Mouse (Mus musculus) G1E (cell line): ENCODE measurements around the gene Mecp2. TPM values are rescaled to one million over a fixed set of nuclear protein-coding genes. Genes with fewer than 3 reads are reported as not detected.
A peak's percentile ranks its signal among the peaks of the same experiment; 100 is the strongest.
"Not testable (repeated sequence)": the region's sequence is repeated elsewhere in the genome, so short reads cannot be mapped to it uniquely, and the experiment has no call there.

ENCODE experiments used
- ATAC-seq: 2 replicates; pipeline ENCODE4 v1.8.0; 2016; ENCODE audit warnings: mild to moderate bottlenecking; ENCODE audit not compliant: insufficient number of reproducible peaks, poor library complexity, low FRiP score, severe bottlenecking; ENCODE audit errors: extremely low read depth
- DNase-seq: peaks from one replicate; pipeline ENCODE4 v3.0.0; 2012; ENCODE audit warnings: low spot score
- H3K27me3 ChIP-seq: 2 replicates; pipeline ENCODE4 v1.6.1; 2012; ENCODE audit warnings: mild to moderate bottlenecking, low read length, inconsistent platforms; ENCODE audit not compliant: insufficient read depth
- H3K36me3 ChIP-seq: replicated peaks from 2 replicates; pipeline ENCODE3; 2012; ENCODE audit warnings: mild to moderate bottlenecking, inconsistent platforms
- H3K4me1 ChIP-seq: 2 replicates; pipeline ENCODE4 v1.6.1; 2012; ENCODE audit warnings: low read depth, low read length, inconsistent platforms, mixed read lengths; ENCODE audit not compliant: insufficient read depth
- H3K4me3 ChIP-seq: 2 replicates; pipeline ENCODE4 v1.5.1; 2012; ENCODE audit warnings: low read depth, mild to moderate bottlenecking, inconsistent platforms, low read length, moderate library complexity, mixed read lengths
- H3K9me3 ChIP-seq: replicated peaks from 2 replicates; pipeline ENCODE4 v1.6.1; 2012; ENCODE audit warnings: inconsistent platforms
- CTCF ChIP-seq: IDR thresholded peaks from 2 replicates; pipeline ENCODE4 v1.5.1; 2012; ENCODE audit warnings: low read depth, low read length, inconsistent platforms, mixed read lengths
- GATA1 ChIP-seq: IDR thresholded peaks from 2 replicates; pipeline ENCODE4 v1.6.1; 2012; ENCODE audit warnings: borderline replicate concordance, low read length, inconsistent platforms, mixed read lengths
- GATA2 ChIP-seq: IDR thresholded peaks from 2 replicates; pipeline ENCODE4 v1.6.1; 2012; ENCODE audit warnings: low read depth, low read length, inconsistent platforms, borderline replicate concordance
- POLR2AphosphoS5 ChIP-seq: IDR thresholded peaks from 2 replicates; pipeline ENCODE4 v1.6.1; 2012; ENCODE audit warnings: low read depth, low read length, inconsistent platforms; ENCODE audit not compliant: insufficient replicate concordance
- TAL1 ChIP-seq: conservative IDR thresholded peaks from 2 replicates; pipeline ENCODE4 v1.6.1; 2012; ENCODE audit warnings: low read depth, low read length, inconsistent platforms, mixed read lengths
- polyA plus RNA-seq: library from polyadenylated mRNA; stranded (reverse); fragments of >175 nt; gene quantifications from 2 replicates; pipeline ENCODE4 v1.2.3, GENCODE M21; 2012
- total RNA-seq, 2 experiments: library from RNA; stranded (forward) in 1 of 2; stranded (reverse) in 1 of 2; fragments of 200-1000 nt in 1 of 2; fragments of >200 nt in 1 of 2; fragmentation: Nextera tagmentation in 1 of 2; gene quantifications; 2 replicates each; pipeline ENCODE4 v1.2.3; 2014 to 2017

The Mecp2 gene
- total RNA-seq (2014; fragmentation: Nextera tagmentation), result 40.1 and 44.3 TPM in 2 replicates
- 18.1 and 21.2 TPM in 2 replicates for total RNA-seq (2017)
- polyA plus RNA-seq, result 47.7 and 50.3 TPM in 2 replicates

GRCm38 (mm10) chrX:74135263-74135662 is at the start of gene Mecp2:
Mecp2 (minus strand) TSS chrX:74135363.
- not testable (repeated sequence) for DNase-seq, H3K4me3 ChIP-seq, ATAC-seq, H3K9me3 ChIP-seq, H3K4me1 ChIP-seq, H3K36me3 ChIP-seq
- H3K27me3 ChIP-seq, result peaks cover 18% of the 10 kb centered on the region; the same call in 1 of the 2 replicates

GRCm38 (mm10) chrX:74176959-74177358 is 41.8 kb upstream of the Mecp2 start, which contains the start of gene Tktl1:
Tktl1 (plus strand) TSS chrX:74177259.
- ATAC-seq (no peak), DNase-seq (no peak)
- no peaks in the 10 kb centered on the region for H3K9me3 ChIP-seq
- no peak within 1 kb of the TSS for H3K4me3 ChIP-seq
- no peaks in the 10 kb centered on the region for H3K4me1 ChIP-seq
- H3K36me3 ChIP-seq, result no peaks in the 10 kb centered on the region
- peaks cover 7% of the 10 kb centered on the region; the same call in 1 of the 2 replicates for H3K27me3 ChIP-seq
- TF ChIP-seq CTCF (no peak), TAL1 (no peak), POLR2AphosphoS5 (no peak), GATA1 (no peak), GATA2 (no peak)

GRCm38 (mm10) chrX:74167738-74168137 is 32.6 kb upstream of the Mecp2 start, which contains the start of gene Tex28:
Tex28 (minus strand) TSS chrX:74167838.
- H3K36me3 ChIP-seq, result no peaks in the 10 kb centered on the region
- H3K4me1 ChIP-seq, result no peaks in the 10 kb centered on the region
- no peak for DNase-seq
- TF ChIP-seq POLR2AphosphoS5 (no peak), GATA1 (no peak), TAL1 (no peak), GATA2 (no peak), CTCF (no peak)
- H3K4me3 ChIP-seq, result no peak within 1 kb of the TSS
- ATAC-seq, result no peak
- no peaks in the 10 kb centered on the region for H3K9me3 ChIP-seq
- peaks cover 4% of the 10 kb centered on the region; the same call in 1 of the 2 replicates for H3K27me3 ChIP-seq

GRCm38 (mm10) chrX:74127164-74127563 is 8.0 kb downstream of the Mecp2 start, which contains the start of gene Opn1mw:
Opn1mw (plus strand) TSS chrX:74127464.
- no peak for DNase-seq
- peaks cover 9% of the 10 kb centered on the region; the same call in 1 of the 2 replicates for H3K27me3 ChIP-seq
- H3K4me1 ChIP-seq, result no peaks in the 10 kb centered on the region
- no peak for ATAC-seq
- no peaks in the 10 kb centered on the region for H3K36me3 ChIP-seq
- no peaks in the 10 kb centered on the region for H3K9me3 ChIP-seq
- H3K4me3 ChIP-seq, result no peak within 1 kb of the TSS
- TF ChIP-seq POLR2AphosphoS5, result no peak
- TF ChIP-seq GATA2, result no peak
- no peak for TF ChIP-seq CTCF
- TF ChIP-seq TAL1, result no peak
- no peak for TF ChIP-seq GATA1

GRCm38 (mm10) chrX:74124975-74125374 is 10.2 kb downstream of the Mecp2 start:
- H3K36me3 ChIP-seq, result no peaks in the 10 kb centered on the region
- H3K9me3 ChIP-seq, result no peaks in the 10 kb centered on the region
- ATAC-seq, result no peak
- TF ChIP-seq CTCF, result 0 out of 2 replicates have a peak, but pooled peaks have one; percentile 20
- no peak for TF ChIP-seq GATA1
- no peak for TF ChIP-seq POLR2AphosphoS5
- DNase-seq, result no peak
- H3K4me1 ChIP-seq, result no peaks in the 10 kb centered on the region
- H3K4me3 ChIP-seq, result no peak overlapping the region
- H3K27me3 ChIP-seq, result peaks cover 9% of the 10 kb centered on the region; the same call in 1 of the 2 replicates

- H3K36me3 ChIP-seq, result no peaks in the 10 kb centered on the region
- peak overlapping the region; percentile 63 for H3K4me3 ChIP-seq
- H3K27me3 ChIP-seq, result peaks cover 2% of the 10 kb centered on the region; the same call in 1 of the 2 replicates
- TF ChIP-seq GATA2 (no peak), POLR2AphosphoS5 (no peak), CTCF (no peak), TAL1 (no peak), GATA1 (no peak)
- H3K9me3 ChIP-seq, result no peaks in the 10 kb centered on the region
- peak; percentile 8 for DNase-seq
- no peaks in the 10 kb centered on the region; the same call in 1 of the 2 replicates for H3K4me1 ChIP-seq
- ATAC-seq, result peak; percentile 34; the same call in 1 of the 2 replicates
Observed at GRCm38 (mm10) chrX:74115511-74115910, 19.7 kb downstream of the Mecp2 start.
